Mouse (Mus musculus) stomach, embryonic 16.5 days (tissue): Measurements from ENCODE around the gene 4933407L21Rik. TPM values are rescaled to one million over a fixed set of nuclear protein-coding genes. Genes with fewer than 3 reads are reported as not detected.
"Not testable (repeated sequence)": the region's sequence is repeated elsewhere in the genome, so short reads cannot be mapped to it uniquely, and the experiment has no call there.

Experiments
- ATAC-seq: fragments of 200-750 bp; cut with Nextera tagmentation; 2 replicates; pipeline ENCODE4 v1.8.0; 2017; ENCODE audit warnings: moderate number of reproducible peaks, moderate TSS enrichment; ENCODE audit not compliant: insufficient read depth, low FRiP score
- H3K27ac ChIP-seq: fragments of 300-500 bp; sonication (generic); 2 replicates; pipeline ENCODE4 v1.5.1; 2014; ENCODE audit warnings: low read length
- H3K27me3 ChIP-seq: fragments of 300-500 bp; sonication (generic); 2 replicates; pipeline ENCODE4 v1.6.1; 2014; ENCODE audit warnings: low read length, control low read depth, mixed read lengths; ENCODE audit not compliant: control insufficient read depth, insufficient read depth
- H3K36me3 ChIP-seq: fragments of 300-500 bp; sonication (generic); 2 replicates; pipeline ENCODE4 v1.6.1; 2014; ENCODE audit warnings: low read length; ENCODE audit not compliant: control insufficient read depth, insufficient read depth
- H3K4me1 ChIP-seq: fragments of 300-500 bp; sonication (generic); 2 replicates; pipeline ENCODE4 v1.6.1; 2014; ENCODE audit warnings: low read length, control low read depth, mixed read lengths; ENCODE audit not compliant: control insufficient read depth, insufficient read depth
- H3K4me2 ChIP-seq: fragments of 300-500 bp; sonication (generic); 2 replicates; pipeline ENCODE4 v1.6.1; 2014; ENCODE audit warnings: low read depth, low read length, mixed read lengths
- H3K4me3 ChIP-seq: fragments of 300-500 bp; sonication (generic); replicated peaks from 2 replicates; pipeline ENCODE4 v1.5.1; 2014; ENCODE audit warnings: mild to moderate bottlenecking, low read length
- H3K9ac ChIP-seq: fragments of 300-500 bp; sonication (generic); 2 replicates; pipeline ENCODE4 v1.6.1; 2014; ENCODE audit warnings: low read length
- H3K9me3 ChIP-seq: fragments of 300-500 bp; sonication (generic); replicated peaks from 2 replicates; pipeline ENCODE4 v1.6.1; 2016; ENCODE audit warnings: low read length, control low read depth; ENCODE audit not compliant: control insufficient read depth
- WGBS: fragments of 180-500 bp; shearing (Covaris S2); extraction: QIAGEN DNeasy Blood & Tissue Kit; methylation state at CpG from one replicate; pipeline ENCODE4 v1.1.7; 2014; 5-methylcytosine and 5-hydroxymethylcytosine counted together
- polyA plus RNA-seq: library from polyadenylated mRNA; unstranded; fragments of >200 nt; fragmentation: Nextera tagmentation; extraction: Ambion mirVana; gene quantifications from 2 replicates; pipeline ENCODE4 v1.2.1, GENCODE M21; 2015

The 4933407L21Rik gene
- polyA plus RNA-seq, 1 experiment from 2014 or later: 0.44 TPM

DNA sequence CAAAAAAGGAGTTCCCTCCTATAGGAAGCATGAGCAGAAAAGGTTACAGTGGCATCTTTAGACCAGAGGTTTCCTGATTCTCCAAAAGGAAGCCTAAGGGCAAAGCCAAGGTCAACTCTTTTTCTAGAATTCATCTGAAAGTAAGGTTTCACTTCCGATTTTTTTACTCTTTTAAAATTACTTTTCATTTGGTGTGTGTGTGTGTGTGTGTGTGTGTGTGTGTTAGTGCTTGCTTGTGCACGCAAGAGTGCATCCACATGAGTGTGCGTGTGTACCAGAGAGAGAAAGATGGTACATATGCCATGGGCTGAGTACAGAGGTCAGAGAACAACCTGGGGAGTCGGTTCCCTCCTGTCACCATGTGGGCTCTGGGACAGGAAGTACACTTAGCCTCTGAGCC lies 60.6 kb downstream of the 4933407L21Rik start:
- ATAC-seq, H3K27ac ChIP-seq, H3K27me3 ChIP-seq, H3K4me2 ChIP-seq, H3K4me3 ChIP-seq, H3K36me3 ChIP-seq, H3K9ac ChIP-seq, H3K9me3 ChIP-seq, H3K4me1 ChIP-seq: not testable (repeated sequence)
- 80% methylated on average over 4 of the region's 4 CpGs for WGBS

Other genes starting within 250 kb of the 4933407L21Rik start
- 1.0 and 1.3 TPM in 2 replicates for gene A630001G21Rik, start 149.8 kb upstream of the 4933407L21Rik start, polyA plus RNA-seq
- gene Cab39, start 135.0 kb upstream of the 4933407L21Rik start, polyA plus RNA-seq: 23.8 and 25.4 TPM in 2 replicates
- gene Itm2c, start 34.2 kb upstream of the 4933407L21Rik start, polyA plus RNA-seq: 168 and 175 TPM in 2 replicates
- gene Gpr55, start 32.5 kb downstream of the 4933407L21Rik start, polyA plus RNA-seq: 0.04 and 0.10 TPM in 2 replicates
- not detected in 2 replicates for gene Spata3, start 88.3 kb downstream of the 4933407L21Rik start, polyA plus RNA-seq
- 3.3 TPM in 2 replicates for gene 2810459M11Rik, start 117.4 kb downstream of the 4933407L21Rik start, polyA plus RNA-seq
- 150 and 154 TPM in 2 replicates for gene Psmd1, start 135.9 kb downstream of the 4933407L21Rik start, polyA plus RNA-seq
- gene Htr2b, start 183.5 kb downstream of the 4933407L21Rik start, polyA plus RNA-seq: 0.82 and 0.98 TPM in 2 replicates
- gene Gm21972, start 205.2 kb downstream of the 4933407L21Rik start, polyA plus RNA-seq: not detected in 2 replicates
- gene Armc9, start 226.3 kb downstream of the 4933407L21Rik start, polyA plus RNA-seq: 17.1 and 19.1 TPM in 2 replicates